Mouse (Mus musculus): ENCODE measurements around the gene Hspb3.

The Hspb3 gene

GRCm38 (mm10) chr13:113663151-113663779 lies at the start of gene Hspb3:
Gene Hspb3 (minus strand): TSS chr13:113663676.
- no peak for DNase-seq

- DNase-seq = no peak
These were observed 49.7 kb upstream of the Hspb3 start for GRCm38 (mm10) chr13:113713186-113713585.

DNA sequence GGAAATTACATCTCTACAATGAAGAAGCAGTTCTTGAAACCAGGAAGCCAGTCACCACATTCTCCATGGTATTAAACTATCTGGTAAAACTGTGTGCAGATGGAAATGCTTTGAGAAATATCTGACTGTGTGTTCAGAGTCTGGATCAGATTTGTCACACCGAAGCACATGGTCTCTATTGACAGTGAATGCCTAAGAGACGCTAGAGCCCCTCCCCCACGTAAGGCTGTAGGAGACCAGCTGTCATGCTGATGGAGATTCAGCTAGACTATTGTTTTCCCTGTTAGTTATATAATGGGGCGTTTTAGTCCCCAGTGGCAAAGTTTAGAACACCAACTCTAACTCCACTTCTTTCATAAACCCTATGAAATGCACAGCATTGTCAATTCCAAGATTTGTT lies 42.7 kb upstream of the Hspb3 start:
- DNase-seq = no peak

- no peak for DNase-seq
These were observed 37.7 kb upstream of the Hspb3 start for GRCm38 (mm10) chr13:113701185-113701584.

GRCm38 (mm10) chr13:113699928-113700327 lies 36.5 kb upstream of the Hspb3 start:
- DNase-seq = no peak

GRCm38 (mm10) chr13:113699415-113699873 lies 36.0 kb upstream of the Hspb3 start:
- no peak for DNase-seq

- no peak for DNase-seq
These were observed 33.4 kb upstream of the Hspb3 start for GRCm38 (mm10) chr13:113696838-113697321.

GRCm38 (mm10) chr13:113693383-113693782 lies 29.9 kb upstream of the Hspb3 start:
- DNase-seq = peak; percentile 38

DNA sequence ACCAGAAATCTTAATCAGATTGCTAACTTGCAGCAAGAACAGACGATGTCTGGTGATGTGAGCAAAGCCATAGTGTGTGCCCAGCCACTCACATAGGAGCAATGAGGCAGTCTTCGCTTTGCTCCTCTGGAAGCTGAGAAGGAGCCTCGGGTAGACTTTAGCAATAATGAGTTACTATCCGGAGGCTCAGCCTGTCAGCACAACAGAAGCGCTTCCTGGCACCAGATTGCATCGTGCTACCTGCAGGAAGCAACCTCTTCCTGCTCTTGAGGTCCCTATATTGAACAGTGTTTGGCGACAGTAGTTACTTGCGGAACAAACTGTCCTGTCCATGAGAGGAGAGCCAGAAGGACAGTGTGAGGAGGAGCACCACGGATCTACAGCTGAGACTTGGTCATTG lies 28.2 kb upstream of the Hspb3 start:
- DNase-seq = peak; percentile 6

GRCm38 (mm10) chr13:113689883-113690282 lies 26.4 kb upstream of the Hspb3 start:
- no peak for DNase-seq

DNA sequence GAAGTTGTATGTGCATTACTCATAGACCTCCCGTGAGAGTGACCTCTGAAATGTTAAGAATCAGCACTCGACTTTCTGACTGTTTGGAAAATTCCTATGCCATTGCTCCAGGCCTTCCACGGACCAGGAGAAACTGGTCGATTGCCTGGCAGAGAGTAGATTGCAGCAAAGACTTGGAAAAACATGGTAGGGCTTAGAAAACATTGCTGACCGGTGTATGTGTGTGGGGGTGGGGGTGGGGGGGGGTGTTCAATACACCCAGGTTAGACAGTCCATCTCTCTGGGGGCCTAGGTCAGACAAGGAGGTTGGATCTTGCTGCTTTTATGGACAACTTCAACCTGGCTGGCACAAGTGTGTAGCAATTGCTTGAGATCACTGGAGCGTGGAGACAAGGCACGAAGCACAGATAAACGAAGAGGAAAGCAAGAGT lies 23.2 kb upstream of the Hspb3 start:
- DNase-seq = no peak

- DNase-seq = no peak
These were observed 19.3 kb upstream of the Hspb3 start for GRCm38 (mm10) chr13:113682821-113683220.

- no peak for DNase-seq
These were observed 17.2 kb upstream of the Hspb3 start for GRCm38 (mm10) chr13:113680646-113681045.

- DNase-seq = peak; percentile 50
These were observed 6.1 kb upstream of the Hspb3 start for GRCm38 (mm10) chr13:113669459-113670077.

DNA sequence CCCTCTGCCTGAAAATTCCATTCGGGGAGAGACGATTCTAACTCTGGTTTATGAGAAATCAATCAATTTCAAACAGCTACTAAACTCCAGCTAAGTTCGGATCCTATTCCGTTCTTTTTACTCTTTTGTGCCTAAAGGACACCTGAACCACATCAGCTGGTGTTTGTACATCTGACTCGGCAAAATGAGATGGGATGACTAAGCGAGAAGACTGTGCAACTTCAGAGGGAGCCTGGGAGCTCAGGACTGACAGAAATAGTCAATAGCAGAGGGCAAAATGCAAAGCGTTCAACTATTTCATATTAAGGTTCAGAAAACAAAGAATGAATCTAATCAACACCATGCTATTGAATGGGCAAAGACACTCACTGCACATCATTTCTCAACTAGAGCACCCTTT lies 407 bp upstream of the Hspb3 start:
- DNase-seq = no peak

DNA sequence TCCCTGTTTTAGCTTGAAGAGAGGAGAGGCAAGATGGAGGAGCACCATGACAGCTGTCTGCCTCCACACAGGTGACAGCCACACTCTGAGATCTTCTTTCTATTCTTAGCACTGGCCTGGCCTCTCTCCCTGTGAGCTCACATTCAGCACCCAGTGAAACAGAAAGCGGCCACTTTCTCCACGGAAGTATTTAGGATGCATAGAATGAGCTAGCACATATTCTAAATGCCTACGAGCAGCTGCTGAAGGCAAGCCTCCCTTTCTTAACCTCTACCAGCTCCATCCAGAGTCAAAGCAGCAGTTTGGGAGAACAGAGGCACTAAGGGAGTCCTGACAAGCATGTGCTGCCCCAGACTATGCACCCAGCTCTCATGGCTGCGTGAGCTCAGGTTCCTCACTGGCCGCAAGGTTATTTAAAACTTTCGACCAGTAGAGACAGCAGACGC lies 1.6 kb downstream of the Hspb3 start:
- DNase-seq = no peak

- no peak for DNase-seq
These were observed 2.7 kb downstream of the Hspb3 start for GRCm38 (mm10) chr13:113660576-113661310.

- no peak for DNase-seq
These were observed 6.3 kb downstream of the Hspb3 start for GRCm38 (mm10) chr13:113657204-113657603.

DNA sequence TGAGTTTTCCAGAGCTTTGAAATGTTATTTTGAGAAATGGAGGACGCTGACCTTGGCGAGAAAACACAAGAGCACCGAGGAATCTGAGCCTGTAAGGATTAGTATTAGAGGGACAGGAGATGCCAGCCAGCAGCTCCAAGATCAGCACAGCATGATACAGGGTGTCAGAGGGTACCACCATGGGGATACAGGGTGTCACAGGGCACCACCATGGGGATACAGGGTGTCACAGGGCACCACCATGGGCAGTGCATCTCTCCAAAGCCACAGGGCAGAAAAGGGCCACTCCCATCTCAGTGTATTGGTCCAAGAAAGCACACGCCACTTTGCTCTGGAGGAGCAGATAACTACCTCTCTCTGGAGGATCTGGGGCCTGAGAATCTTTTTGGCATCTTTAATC lies 6.8 kb downstream of the Hspb3 start:
- DNase-seq = no peak

GRCm38 (mm10) chr13:113655511-113655910 lies 8.0 kb downstream of the Hspb3 start:
- no peak for DNase-seq

DNA sequence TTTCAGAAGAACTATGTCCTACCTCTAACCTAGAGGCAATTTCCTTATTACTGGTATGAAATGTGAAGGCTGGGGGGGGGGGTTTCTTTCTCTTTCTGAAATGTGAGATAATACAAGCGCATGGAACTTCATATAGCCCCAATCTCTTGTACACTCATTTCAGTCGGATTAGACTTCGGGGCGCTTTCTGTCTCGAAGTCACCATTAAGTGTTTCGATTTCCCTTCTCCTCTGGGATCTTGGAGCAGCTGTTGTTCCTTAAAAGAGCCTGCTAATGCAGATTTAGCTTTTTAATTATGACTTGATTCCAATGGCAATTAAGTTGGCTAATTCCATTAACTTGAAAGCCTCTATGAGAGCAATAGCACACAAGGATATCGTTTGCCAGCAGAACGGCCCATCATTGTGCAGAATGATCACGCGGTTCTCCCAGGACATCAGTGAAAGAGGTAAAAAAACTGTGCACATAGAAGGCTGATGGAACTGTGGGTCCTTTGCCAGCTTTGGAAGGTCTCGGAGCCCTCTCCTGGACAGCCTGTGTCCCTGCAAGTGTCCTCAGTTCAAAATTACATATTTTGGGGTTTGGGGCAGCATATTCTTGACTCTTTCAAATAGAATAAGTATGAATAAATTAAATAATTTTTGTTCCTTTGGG lies 22.4 kb downstream of the Hspb3 start:
- no peak for DNase-seq

- DNase-seq = no peak
These were observed 24.6 kb downstream of the Hspb3 start for GRCm38 (mm10) chr13:113638914-113639313.

GRCm38 (mm10) chr13:113635799-113636222 lies 27.7 kb downstream of the Hspb3 start:
- peak; percentile 21 for DNase-seq
